ENCODE assay signal across 8 mouse cellular contexts in genomic region chr13:86046254-86046951, GRCm38 (mm10). TPM values are rescaled to one million over a fixed set of nuclear protein-coding genes. Genes with fewer than 3 reads are reported as not detected.
A peak's percentile ranks its signal among the peaks of the same experiment; 100 is the strongest.
DNase-seq lines count a peak whose midpoint lies in the region; ATAC-seq and TF ChIP-seq lines count a peak whose summit lies in the region.

TSS of gene Cox7c (minus strand) at chr13:86046904.

- H3K4me1 ChIP-seq in heart, embryonic 12.5 days (replicated peaks), result no peaks in the 10 kb centered on the region
- H3K4me1 ChIP-seq in kidney, postnatal 0 days (replicated peaks; ENCODE audit: insufficient read depth, low read length), result no peaks in the 10 kb centered on the region
- no peaks in the 10 kb centered on the region for H3K4me1 ChIP-seq in liver, embryonic 11.5 days (replicated peaks; ENCODE audit: control insufficient read depth, insufficient read depth, low read length)
- no peaks in the 10 kb centered on the region for H3K4me1 ChIP-seq in stomach, embryonic 14.5 days (ENCODE audit: control insufficient read depth, insufficient read depth, low read length)

- H3K27ac ChIP-seq in heart, embryonic 12.5 days (ENCODE audit: poor library complexity, severe bottlenecking), result peak within 1 kb of the TSS; percentile 98
- H3K27ac ChIP-seq in kidney, postnatal 0 days, result peak within 1 kb of the TSS; percentile 91
- peak within 1 kb of the TSS; percentile 76 for H3K27ac ChIP-seq in liver, embryonic 11.5 days (ENCODE audit: low read depth, low read length)
- H3K27ac ChIP-seq in stomach, embryonic 14.5 days (ENCODE audit: low read length), result peak within 1 kb of the TSS; percentile 92

- peak; percentile 97 for ATAC-seq in erythroid progenitor cell, adult 5-6 weeks (replicated peaks; ENCODE audit: low FRiP score, poor library complexity, severe bottlenecking)
- ATAC-seq in heart, embryonic 12.5 days (ENCODE audit: insufficient number of reproducible peaks, low FRiP score), result peak; percentile 97
- ATAC-seq in kidney, postnatal 0 days (replicated peaks; ENCODE audit: low FRiP score, low read depth), result peak; percentile 98
- ATAC-seq in liver, embryonic 11.5 days (replicated peaks; ENCODE audit: low FRiP score), result peak; percentile 98
- peak; percentile 98 for ATAC-seq in stomach, embryonic 14.5 days (ENCODE audit: insufficient number of reproducible peaks, insufficient read depth, low FRiP score, low read depth)

- H3K9ac ChIP-seq in heart, embryonic 12.5 days, result peak within 1 kb of the TSS; percentile 100
- H3K9ac ChIP-seq in kidney, postnatal 0 days (ENCODE audit: low read depth, low read length), result peak within 1 kb of the TSS; percentile 85
- H3K9ac ChIP-seq in liver, embryonic 11.5 days (ENCODE audit: low read depth, low read length), result peak within 1 kb of the TSS; percentile 99
- H3K9ac ChIP-seq in stomach, embryonic 14.5 days (replicated peaks; ENCODE audit: low read depth, low read length), result peak within 1 kb of the TSS; percentile 97

- peak; percentile 92 for DNase-seq in CD4-positive helper T cell, adult 2 months (ENCODE audit: low read depth, low spot score)
- peak; percentile 89 for DNase-seq in brain, embryonic 18.5 days (ENCODE audit: low read depth, low spot score)
- DNase-seq in kidney, postnatal 0 days (ENCODE audit: low spot score), result peak; percentile 98
- DNase-seq in liver, embryonic 11.5 days (ENCODE audit: low spot score), result peak; percentile 71
- peak; percentile 91 for DNase-seq in naive thymus-derived CD4-positive, alpha-beta T cell, adult 2 months (ENCODE audit: low read depth)

- TF ChIP-seq CTCF in kidney, postnatal 0 days (IDR thresholded peaks at IDR 0.05; ENCODE audit: low read depth), result no peak

- no peaks in the 10 kb centered on the region for H3K27me3 ChIP-seq in heart, embryonic 12.5 days (replicated peaks)
- H3K27me3 ChIP-seq in kidney, postnatal 0 days (ENCODE audit: insufficient read depth, low read length), result no peaks in the 10 kb centered on the region
- H3K27me3 ChIP-seq in liver, embryonic 11.5 days (replicated peaks; ENCODE audit: control insufficient read depth, insufficient read depth, low read length), result no peaks in the 10 kb centered on the region
- no peaks in the 10 kb centered on the region for H3K27me3 ChIP-seq in stomach, embryonic 14.5 days (ENCODE audit: control insufficient read depth, insufficient read depth, low read length)

- no peaks in the 10 kb centered on the region for H3K9me3 ChIP-seq in heart, embryonic 12.5 days (replicated peaks)
- no peaks in the 10 kb centered on the region for H3K9me3 ChIP-seq in kidney, postnatal 0 days (replicated peaks; ENCODE audit: low read length)
- H3K9me3 ChIP-seq in liver, embryonic 11.5 days (ENCODE audit: control insufficient read depth, low read length), result no peaks in the 10 kb centered on the region
- H3K9me3 ChIP-seq in stomach, embryonic 14.5 days (ENCODE audit: control insufficient read depth, low read depth, low read length), result no peaks in the 10 kb centered on the region

- peak within 1 kb of the TSS; percentile 66 for H3K4me2 ChIP-seq in heart, embryonic 12.5 days
- H3K4me2 ChIP-seq in kidney, postnatal 0 days (ENCODE audit: low read length), result peak within 1 kb of the TSS; percentile 64
- peak within 1 kb of the TSS; percentile 55 for H3K4me2 ChIP-seq in liver, embryonic 11.5 days
- H3K4me2 ChIP-seq in stomach, embryonic 14.5 days (replicated peaks; ENCODE audit: low read depth, low read length), result peak within 1 kb of the TSS; percentile 47

- peak within 1 kb of the TSS; percentile 100 for H3K4me3 ChIP-seq in heart, embryonic 12.5 days
- peak within 1 kb of the TSS; percentile 64 for H3K4me3 ChIP-seq in kidney, postnatal 0 days (replicated peaks; ENCODE audit: low read depth, low read length)
- H3K4me3 ChIP-seq in liver, embryonic 11.5 days (ENCODE audit: low read depth, low read length), result peak within 1 kb of the TSS; percentile 90
- H3K4me3 ChIP-seq in stomach, embryonic 14.5 days (ENCODE audit: low read depth, low read length), result peak within 1 kb of the TSS; percentile 87

- peaks cover 9% of the 10 kb centered on the region for H3K36me3 ChIP-seq in heart, embryonic 12.5 days
- H3K36me3 ChIP-seq in kidney, postnatal 0 days (ENCODE audit: insufficient read depth, low read length), result peaks cover 3% of the 10 kb centered on the region; the same call in 1 of the 2 replicates
- peaks cover 5% of the 10 kb centered on the region; the same call in 1 of the 2 replicates for H3K36me3 ChIP-seq in liver, embryonic 11.5 days (ENCODE audit: control insufficient read depth, insufficient read depth, low read length)
- H3K36me3 ChIP-seq in stomach, embryonic 14.5 days (ENCODE audit: control insufficient read depth, insufficient read depth, low read length), result peaks cover 14% of the 10 kb centered on the region; the same call in 1 of the 2 replicates

- under 1% methylated on average over 51 of the region's 51 CpGs for WGBS in heart, embryonic 12.5 days
- WGBS in kidney, postnatal 0 days, result under 1% methylated on average over 51 of the region's 51 CpGs
- under 1% methylated on average over 51 of the region's 51 CpGs for WGBS in liver, embryonic 11.5 days
- WGBS in stomach, embryonic 14.5 days, result under 1% methylated on average over 48 of the region's 51 CpGs

RNA-seq across cellular contexts. Expression of gene Cox7c, which starts in this region (rescaled TPM):
- total RNA-seq in erythroid progenitor cell, adult 5-6 weeks (2015; ENCODE audit: low replicate concordance), result 162 and 168 TPM in 2 replicates
- total RNA-seq in erythroid progenitor cell, adult 5-6 weeks (2017; ENCODE audit: low replicate concordance), result 135 and 149 TPM in 2 replicates
- 1,255 and 1,259 TPM in 2 replicates for polyA plus RNA-seq in heart, embryonic 12.5 days (2016; fragmentation: Nextera tagmentation; extraction: Ambion mirVana)
- 1,373 and 1,532 TPM in 2 replicates for polyA plus RNA-seq in kidney, postnatal 0 days (2015; fragmentation: Nextera tagmentation; extraction: Ambion mirVana)
- polyA plus RNA-seq in liver, embryonic 11.5 days (2014; fragmentation: Nextera tagmentation; extraction: Ambion mirVana), result 790 and 829 TPM in 2 replicates
- polyA plus RNA-seq in stomach, embryonic 14.5 days (2014; fragmentation: Nextera tagmentation; extraction: Ambion mirVana), result 676 and 708 TPM in 2 replicates

Comparison
In these comparisons a context has a peak if more than half of its experiments do, and no peak if none do; other contexts are left out.
1. Peak in every context shown above with its lines: DNase-seq, ATAC-seq, H3K4me3 ChIP-seq and H3K27ac ChIP-seq.